In the genomic region with DNA sequence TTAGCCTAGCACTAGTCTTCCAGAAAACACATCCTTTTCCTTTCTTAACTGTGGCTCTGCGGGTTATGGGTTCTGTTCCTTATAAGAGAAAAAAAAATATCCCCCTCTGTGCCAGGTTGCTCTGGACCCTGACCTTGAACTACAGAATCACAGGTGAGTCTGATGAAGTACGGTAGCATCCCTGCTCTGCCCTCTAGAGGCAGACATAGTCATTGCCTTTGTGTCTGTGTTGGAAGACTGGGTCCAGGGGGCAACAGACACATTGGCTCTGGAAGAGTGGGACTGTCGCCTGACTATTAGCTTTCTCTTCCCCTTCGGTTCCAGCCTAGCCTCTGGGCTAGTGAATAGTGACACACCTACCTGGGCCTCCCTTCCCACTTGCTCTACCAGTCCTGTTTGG, we compare ENCODE assay signal across 10 mouse cellular contexts. TPM values are rescaled to one million over a fixed set of nuclear protein-coding genes. Genes with fewer than 3 reads are reported as not detected.
DNase-seq lines count a peak whose midpoint lies in the region; TF ChIP-seq lines count a peak whose summit lies in the region.
"Had no signal": no experiment of that assay in that cellular context is flagged by ENCODE, and none has a peak within 500 bp of the region (broad histone marks: within the 10 kb centered on the region; RNA-seq: fewer than 3 reads in every experiment).

No protein-coding gene starts in this region.

- intact Hi-C loops in gastrocnemius, adult 2 months (cut with DNase I): loop anchor here (2.0 to 5.0 kb wide), 3 partner anchors 43 to 202 kb away; a partner anchor contains a TSS

- DNase-seq in gastrocnemius, adult 2 months: no peak
- DNase-seq in gastrocnemius, adult 8-10 months (ENCODE audit: low spot score in 2 of 2): no peak
- peak in 1 of 2 experiments; percentile 16 for DNase-seq in spleen, adult 2 months (ENCODE audit: low read depth in 1 of 2, low spot score in 2 of 2)
- DNase-seq in spleen, postnatal 10 days (ENCODE audit: low spot score in 2 of 2): no peak
- DNase-seq in kidney, adult 9 months: peak; percentile 80
- peak; percentile 70 for DNase-seq in thymus, postnatal 4 days
- DNase-seq in urinary bladder, adult 18-20 months (ENCODE audit: low spot score in 2 of 2): no peak
- no peak for DNase-seq in gastrocnemius, postnatal 10 days
- DNase-seq: cerebellum, adult 8-10 months; right cerebral cortex, postnatal 25 days had no signal

- TF ChIP-seq CTCF in gastrocnemius, adult 2 months (IDR thresholded peaks at IDR 0.05): peak; percentile 65
- TF ChIP-seq CTCF in spleen, adult 2 months (IDR thresholded peaks at IDR 0.05; ENCODE audit: extremely low read depth, insufficient read depth, insufficient read length, insufficient replicate concordance): peak; percentile 36; the same call in 1 of the 2 replicates

- H3K27me3 ChIP-seq in spleen, adult 2 months (ENCODE audit: control insufficient read depth, insufficient read depth, low read length): no peaks in the 10 kb centered on the region

- no peak overlapping the region for H3K27ac ChIP-seq in gastrocnemius, adult 2 months
- no peak overlapping the region for H3K27ac ChIP-seq in spleen, adult 2 months (ENCODE audit: insufficient read depth, low read length)

- H3K36me3 ChIP-seq in spleen, adult 2 months (ENCODE audit: control insufficient read depth, insufficient read depth, low read length): no peaks in the 10 kb centered on the region

- H3K4me3 ChIP-seq in gastrocnemius, adult 2 months: no peak overlapping the region
- H3K4me3 ChIP-seq in spleen, adult 2 months (ENCODE audit: extremely low read depth, insufficient read depth, insufficient read length): no peak overlapping the region

- TF ChIP-seq POLR2A in spleen, adult 2 months (IDR thresholded peaks at IDR 0.05; ENCODE audit: low read depth, low read length): no peak

- 70% methylated on average over 4 of the region's 4 CpGs for WGBS in spleen, adult 2 months

- H3K4me1 ChIP-seq in spleen, adult 2 months (ENCODE audit: control insufficient read depth, insufficient read depth, insufficient read length): no peaks in the 10 kb centered on the region

RNA-seq across cellular contexts. Expression of a gene that starts 58.4 kb away (rescaled TPM):
- 1 to 10 TPM in 1 of 2 experiments, under 1 TPM in 1; 0.94 to 2.3 TPM for total RNA-seq in gastrocnemius, adult 2 months (2021)
- total RNA-seq in gastrocnemius, adult 8-10 months (2022): 1 to 10 TPM in 2 of 4 experiments, under 1 TPM in 2; 0.86 to 1.7 (median 1.1) TPM
- 0.05 and 0.12 TPM in 2 replicates for polyA plus RNA-seq in spleen, adult 2 months (2012; rRNA removed)
- total RNA-seq in gastrocnemius, postnatal 10 days (2021): 1 to 10 TPM; 5.6 to 7.8 TPM

Comparison
In these comparisons a context has a peak if more than half of its experiments do, and no peak if none do; other contexts are left out.
1. DNase-seq: peak in kidney, adult 9 months (single experiment) and thymus, postnatal 4 days (single experiment); none in gastrocnemius, adult 2 months (single experiment), gastrocnemius, adult 8-10 months (0 of 2), spleen, postnatal 10 days (0 of 2), urinary bladder, adult 18-20 months (0 of 2) and gastrocnemius, postnatal 10 days (single experiment).